Mouse (Mus musculus): ENCODE results near the gene Fam117a. TPM values are rescaled to one million over a fixed set of nuclear protein-coding genes. Genes with fewer than 3 reads are reported as not detected.

Gene Fam117a
- polyA plus RNA-seq (2015; fragmentation: Nextera tagmentation; extraction: Ambion mirVana): 13.0 and 13.8 TPM in 2 replicates

DNA sequence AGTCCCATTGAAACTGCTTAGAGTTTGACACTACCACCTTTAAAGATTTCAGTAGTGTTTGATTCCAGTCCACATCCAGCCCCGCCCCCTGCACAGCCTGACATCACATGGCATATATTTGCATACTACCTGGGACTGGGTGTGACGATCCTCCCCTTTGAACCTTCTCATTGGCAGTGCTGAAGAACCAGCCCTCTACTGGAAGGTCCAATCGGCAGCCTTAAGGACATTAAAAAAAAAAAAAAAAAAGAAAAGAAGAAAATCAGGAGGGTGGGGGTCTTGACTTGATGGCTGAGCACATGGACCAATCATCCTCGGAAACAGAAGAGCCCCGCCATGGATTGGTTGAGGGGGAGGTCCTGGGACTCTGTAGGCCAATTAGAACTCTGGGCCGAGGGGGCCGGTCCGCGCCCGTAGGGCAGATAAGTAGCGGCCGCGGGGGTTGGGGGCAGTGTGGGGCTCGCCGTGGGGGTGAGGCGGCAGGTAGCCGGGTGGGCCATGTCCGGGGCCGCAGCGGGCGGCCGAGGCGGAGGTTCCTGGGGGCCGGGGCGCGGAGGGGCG is at the start of gene Fam117a:
TSS of gene Fam117a (plus strand) at position 451 of the 561 bp plus-strand sequence.
- H3K27ac ChIP-seq: peak within 1 kb of the TSS; percentile 74
- H3K36me3 ChIP-seq: no peaks in the 10 kb centered on the region
- no peaks in the 10 kb centered on the region for H3K27me3 ChIP-seq
- peaks cover 38% of the 10 kb centered on the region for H3K4me1 ChIP-seq
- no peaks in the 10 kb centered on the region for H3K9me3 ChIP-seq
- peak within 1 kb of the TSS; percentile 94 for H3K4me2 ChIP-seq
- ATAC-seq (ENCODE audit: borderline replicate concordance, extremely low read depth, low FRiP score, low TSS enrichment): peak; percentile 97
- H3K4me3 ChIP-seq: peak within 1 kb of the TSS; percentile 93
- H3K9ac ChIP-seq: peak within 1 kb of the TSS; percentile 73
- WGBS: under 1% methylated on average over 14 of the region's 27 CpGs

DNA sequence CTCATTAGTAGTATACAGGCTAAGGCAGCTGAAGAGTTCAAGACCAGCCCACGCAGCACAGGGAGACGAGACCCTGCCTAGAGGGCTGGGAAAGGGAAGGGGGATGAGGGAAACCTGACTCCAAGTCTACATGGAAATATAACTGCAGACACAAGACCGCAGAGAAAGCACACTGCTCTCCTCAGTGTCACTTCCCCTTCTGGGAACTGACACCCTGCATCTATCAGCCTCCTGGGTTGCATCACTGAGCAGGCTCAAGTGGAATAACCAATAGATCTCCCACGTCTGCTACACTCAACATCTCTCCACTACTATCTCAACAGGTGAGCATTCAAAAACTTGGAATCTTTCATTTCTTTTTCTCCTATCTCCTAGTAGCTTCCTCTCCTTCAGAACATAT is 44.8 kb upstream of the Fam117a start:
- Histone ChIP-seq H3K4me2 (no peak overlapping the region), H3K36me3 (peaks cover 78% of the 10 kb centered on the region), H3K27ac (no peak overlapping the region), H3K9ac (no peak overlapping the region), H3K27me3 (no peaks in the 10 kb centered on the region), H3K4me1 (no peaks in the 10 kb centered on the region), H3K9me3 (no peaks in the 10 kb centered on the region), H3K4me3 (no peak overlapping the region)
- WGBS: 77% methylated on average over 4 of the region's 4 CpGs
- ATAC-seq (ENCODE audit: borderline replicate concordance, extremely low read depth, low FRiP score, low TSS enrichment): no peak

DNA sequence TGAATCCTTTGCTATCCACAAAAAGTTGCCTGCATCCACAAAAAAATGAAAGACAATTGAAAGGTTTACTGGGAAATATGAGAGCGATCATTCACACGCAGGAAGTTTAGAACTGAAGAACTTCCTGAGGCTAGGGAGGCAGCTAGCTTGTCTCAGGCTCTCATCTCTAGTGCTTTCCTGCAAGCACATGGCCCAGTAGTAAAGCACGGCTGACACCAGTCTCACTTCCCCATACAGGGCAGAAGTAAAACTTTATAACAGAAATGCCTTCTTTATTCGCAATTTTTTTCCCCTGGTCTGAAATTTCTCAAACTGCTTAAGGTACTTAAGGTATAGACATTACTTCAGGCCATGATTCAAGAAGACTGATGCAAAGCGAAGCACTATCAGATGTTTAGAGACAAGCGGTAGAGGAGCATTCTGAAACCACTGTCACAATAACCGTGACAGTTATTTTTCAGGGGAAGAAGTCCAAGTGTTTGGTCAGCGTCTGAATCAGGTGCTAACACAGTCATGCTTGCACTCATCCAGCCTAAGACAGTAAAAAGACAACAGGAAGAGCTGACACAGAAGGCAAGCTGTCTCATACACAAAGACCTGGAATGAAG is 43.7 kb upstream of the Fam117a start:
- Histone ChIP-seq H3K4me3 (no peak overlapping the region), H3K27ac (no peak overlapping the region), H3K9me3 (no peaks in the 10 kb centered on the region), H3K27me3 (no peaks in the 10 kb centered on the region), H3K9ac (no peak overlapping the region), H3K4me1 (no peaks in the 10 kb centered on the region), H3K36me3 (peaks cover 75% of the 10 kb centered on the region), H3K4me2 (no peak overlapping the region)
- WGBS: 79% methylated on average over 8 of the region's 8 CpGs
- no peak for ATAC-seq (ENCODE audit: borderline replicate concordance, extremely low read depth, low FRiP score, low TSS enrichment)

DNA sequence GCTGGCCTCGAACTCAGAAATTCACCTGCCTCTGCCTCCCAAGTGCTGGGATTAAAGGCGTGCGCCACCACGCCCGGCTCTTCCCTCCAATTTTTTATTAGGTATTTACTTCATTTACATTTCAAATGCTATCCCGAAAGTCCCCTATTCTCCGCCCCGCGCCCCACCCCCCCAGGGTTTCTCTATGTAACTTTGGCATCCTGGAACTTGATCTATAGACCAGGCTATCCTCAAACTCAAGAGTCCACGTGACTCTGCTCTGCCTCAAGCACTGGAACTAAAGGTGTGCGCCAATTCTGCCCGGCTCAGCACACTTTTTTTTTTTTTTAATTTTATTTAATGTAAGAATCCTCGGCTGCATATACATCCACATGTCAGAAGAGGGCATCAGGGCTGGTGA is 41.1 kb upstream of the Fam117a start:
- Histone ChIP-seq H3K9me3 (no peaks in the 10 kb centered on the region), H3K4me2 (no peak overlapping the region), H3K4me3 (no peak overlapping the region), H3K4me1 (no peaks in the 10 kb centered on the region), H3K36me3 (peaks cover 71% of the 10 kb centered on the region), H3K9ac (no peak overlapping the region), H3K27ac (no peak overlapping the region), H3K27me3 (no peaks in the 10 kb centered on the region)
- no peak for ATAC-seq (ENCODE audit: borderline replicate concordance, extremely low read depth, low FRiP score, low TSS enrichment)
- WGBS: 94% methylated on average over 13 of the region's 13 CpGs

DNA sequence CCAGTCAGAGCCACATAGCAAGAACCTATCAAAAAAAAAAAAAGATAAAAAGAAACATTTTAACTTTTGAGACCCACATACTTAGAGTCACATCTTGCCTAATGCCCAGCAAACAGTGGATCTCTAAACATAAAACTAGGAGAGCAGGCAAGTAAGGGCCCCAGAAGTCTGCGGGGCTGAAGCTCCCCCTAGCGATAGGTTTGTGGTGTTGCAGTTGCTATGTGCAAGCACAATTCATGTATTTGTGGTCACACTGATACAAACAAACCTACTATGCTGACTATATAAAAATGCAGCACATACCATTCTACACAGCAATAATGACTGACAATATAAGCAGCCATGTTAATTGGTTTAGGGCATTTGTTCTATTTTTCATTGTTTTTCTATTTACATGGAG is 38.7 kb upstream of the Fam117a start:
- WGBS: 13% methylated on average over 2 of the region's 2 CpGs
- Histone ChIP-seq H3K4me2 (no peak overlapping the region), H3K9me3 (no peaks in the 10 kb centered on the region), H3K27me3 (no peaks in the 10 kb centered on the region), H3K36me3 (peaks cover 73% of the 10 kb centered on the region), H3K27ac (no peak overlapping the region), H3K4me3 (no peak overlapping the region), H3K9ac (no peak overlapping the region), H3K4me1 (no peaks in the 10 kb centered on the region)
- ATAC-seq (ENCODE audit: borderline replicate concordance, extremely low read depth, low FRiP score, low TSS enrichment): no peak

DNA sequence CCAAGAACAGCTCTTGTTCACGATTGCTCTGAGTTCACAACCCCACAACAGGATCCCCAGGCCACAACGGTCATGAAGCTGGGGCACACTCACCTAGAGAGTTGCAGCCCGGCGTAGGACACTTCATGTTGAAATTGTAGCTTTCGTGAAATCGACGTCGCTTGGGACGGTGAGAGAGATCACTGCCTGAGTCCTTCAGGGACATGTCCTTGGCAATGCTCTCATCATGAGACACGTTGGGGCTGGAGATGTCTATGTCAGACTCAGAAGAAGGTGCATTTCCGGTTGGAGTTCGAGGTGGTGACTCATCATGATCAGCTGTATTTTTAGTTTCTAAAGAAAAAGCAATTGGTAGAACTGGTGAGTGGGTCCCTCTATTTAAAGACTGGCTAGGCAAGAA is 36.9 kb upstream of the Fam117a start:
- H3K9ac ChIP-seq: no peak overlapping the region
- H3K4me2 ChIP-seq: no peak overlapping the region
- no peaks in the 10 kb centered on the region for H3K27me3 ChIP-seq
- no peak for ATAC-seq (ENCODE audit: borderline replicate concordance, extremely low read depth, low FRiP score, low TSS enrichment)
- 90% methylated on average over 12 of the region's 12 CpGs for WGBS
- H3K9me3 ChIP-seq: no peaks in the 10 kb centered on the region
- no peaks in the 10 kb centered on the region for H3K4me1 ChIP-seq
- H3K27ac ChIP-seq: no peak overlapping the region
- H3K4me3 ChIP-seq: no peak overlapping the region
- peaks cover 69% of the 10 kb centered on the region for H3K36me3 ChIP-seq

DNA sequence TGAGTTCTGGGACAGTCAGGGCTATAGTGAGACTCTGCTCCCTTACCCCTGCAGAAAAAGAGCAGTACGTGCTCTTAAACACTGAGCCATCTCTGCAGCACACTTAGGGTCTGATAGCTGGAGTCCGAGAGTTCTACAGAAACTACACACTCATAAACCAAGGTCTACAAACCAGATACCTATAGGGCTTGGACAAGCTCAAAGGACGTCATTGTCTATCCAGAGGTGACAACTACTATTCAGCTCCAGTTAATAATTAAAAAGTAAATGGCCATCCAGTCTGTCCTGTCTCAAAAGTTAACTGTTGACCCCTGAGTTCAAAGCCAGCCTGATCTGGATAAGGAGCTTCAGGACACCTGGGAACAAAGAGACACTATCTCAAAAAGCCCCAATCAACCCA is 35.0 kb upstream of the Fam117a start:
- Histone ChIP-seq H3K4me2 (no peak overlapping the region), H3K9ac (no peak overlapping the region), H3K27me3 (no peaks in the 10 kb centered on the region), H3K4me3 (no peak overlapping the region), H3K36me3 (peaks cover 80% of the 10 kb centered on the region), H3K4me1 (no peaks in the 10 kb centered on the region), H3K9me3 (no peaks in the 10 kb centered on the region), H3K27ac (no peak overlapping the region)
- no peak for ATAC-seq (ENCODE audit: borderline replicate concordance, extremely low read depth, low FRiP score, low TSS enrichment)
- WGBS: 71% methylated on average over 3 of the region's 3 CpGs

DNA sequence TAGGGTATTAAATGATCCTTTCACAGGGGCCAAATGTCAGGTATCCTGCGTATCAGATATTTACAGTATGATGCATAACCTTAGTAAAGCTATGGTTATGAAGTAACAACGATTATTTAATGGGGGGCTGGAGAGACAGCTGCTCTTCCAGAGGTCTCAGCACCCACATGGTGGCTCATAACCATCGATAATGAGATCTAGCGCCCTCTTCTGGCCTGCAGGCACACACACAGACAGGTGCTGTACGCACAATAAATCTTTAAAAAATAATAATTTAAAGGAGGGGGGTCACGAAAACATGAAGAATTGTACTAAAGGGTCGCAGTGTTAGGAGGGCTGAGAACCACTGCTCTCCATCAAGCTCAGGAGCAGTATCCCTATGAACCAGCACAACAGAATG is 31.2 kb upstream of the Fam117a start:
- Histone ChIP-seq H3K27me3 (no peaks in the 10 kb centered on the region), H3K27ac (no peak overlapping the region), H3K9me3 (no peaks in the 10 kb centered on the region), H3K4me1 (peaks cover 15% of the 10 kb centered on the region), H3K36me3 (peaks cover 51% of the 10 kb centered on the region), H3K4me2 (no peak overlapping the region), H3K9ac (no peak overlapping the region), H3K4me3 (no peak overlapping the region)
- 88% methylated on average over 7 of the region's 7 CpGs for WGBS
- no peak for ATAC-seq (ENCODE audit: borderline replicate concordance, extremely low read depth, low FRiP score, low TSS enrichment)

DNA sequence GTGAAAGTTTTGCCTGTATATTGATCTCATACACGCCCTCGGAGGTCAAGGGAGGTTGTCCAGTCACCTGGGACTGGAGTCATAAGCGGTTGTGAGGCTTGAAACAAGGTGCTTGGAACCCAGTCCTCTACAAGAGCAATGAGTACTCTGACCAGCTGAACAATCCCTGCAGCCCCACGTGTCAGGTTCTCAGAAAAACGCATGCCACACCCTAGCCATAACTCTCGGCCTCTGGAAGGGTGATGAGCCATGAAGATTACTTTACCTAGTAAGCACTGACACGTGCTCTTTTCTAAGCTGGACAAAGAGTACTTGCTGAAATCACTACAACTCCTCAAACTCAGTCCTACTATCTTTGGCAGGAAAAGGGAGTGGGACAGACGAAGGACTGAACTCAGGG is 29.3 kb upstream of the Fam117a start:
- Histone ChIP-seq H3K4me2 (no peak overlapping the region), H3K36me3 (peaks cover 32% of the 10 kb centered on the region), H3K9me3 (no peaks in the 10 kb centered on the region), H3K27me3 (no peaks in the 10 kb centered on the region), H3K4me3 (no peak overlapping the region), H3K9ac (no peak overlapping the region), H3K4me1 (peaks cover 22% of the 10 kb centered on the region), H3K27ac (no peak overlapping the region)
- WGBS: 75% methylated on average over 8 of the region's 8 CpGs
- no peak for ATAC-seq (ENCODE audit: borderline replicate concordance, extremely low read depth, low FRiP score, low TSS enrichment)

DNA sequence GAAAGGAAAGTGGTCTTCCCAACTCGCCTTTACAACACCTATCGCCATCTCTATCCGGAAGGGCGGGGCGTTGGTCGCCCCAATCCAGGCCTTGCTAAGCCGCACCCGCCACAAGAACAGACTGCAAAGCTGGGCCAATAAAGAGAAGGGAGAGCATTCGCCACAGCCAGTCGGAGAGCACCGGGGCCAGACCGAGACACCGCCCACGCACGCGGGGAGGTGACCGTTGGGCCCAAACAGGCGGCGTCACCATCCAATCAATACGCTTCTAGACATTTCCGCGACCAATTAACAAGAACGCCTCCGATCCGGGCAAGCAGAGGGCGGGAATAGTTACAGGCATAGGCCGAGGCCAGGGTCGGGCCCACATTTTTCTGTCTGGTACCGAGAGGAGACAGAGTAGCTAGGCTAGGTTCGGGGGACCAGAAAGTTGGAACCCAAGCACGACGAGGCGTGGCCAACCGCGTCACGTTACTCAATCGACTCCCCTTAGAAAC is 27.3 kb upstream of the Fam117a start:
- peak overlapping the region; percentile 98 for H3K27ac ChIP-seq
- H3K36me3 ChIP-seq: peaks cover 17% of the 10 kb centered on the region
- peak; percentile 97 for ATAC-seq (ENCODE audit: borderline replicate concordance, extremely low read depth, low FRiP score, low TSS enrichment)
- H3K4me3 ChIP-seq: peak overlapping the region; percentile 90
- peaks cover 22% of the 10 kb centered on the region for H3K4me1 ChIP-seq
- WGBS: 0% methylated on average over 37 of the region's 37 CpGs
- no peaks in the 10 kb centered on the region for H3K27me3 ChIP-seq
- H3K4me2 ChIP-seq: peak overlapping the region; percentile 83
- H3K9ac ChIP-seq: peak overlapping the region; percentile 98
- H3K9me3 ChIP-seq: no peaks in the 10 kb centered on the region

DNA sequence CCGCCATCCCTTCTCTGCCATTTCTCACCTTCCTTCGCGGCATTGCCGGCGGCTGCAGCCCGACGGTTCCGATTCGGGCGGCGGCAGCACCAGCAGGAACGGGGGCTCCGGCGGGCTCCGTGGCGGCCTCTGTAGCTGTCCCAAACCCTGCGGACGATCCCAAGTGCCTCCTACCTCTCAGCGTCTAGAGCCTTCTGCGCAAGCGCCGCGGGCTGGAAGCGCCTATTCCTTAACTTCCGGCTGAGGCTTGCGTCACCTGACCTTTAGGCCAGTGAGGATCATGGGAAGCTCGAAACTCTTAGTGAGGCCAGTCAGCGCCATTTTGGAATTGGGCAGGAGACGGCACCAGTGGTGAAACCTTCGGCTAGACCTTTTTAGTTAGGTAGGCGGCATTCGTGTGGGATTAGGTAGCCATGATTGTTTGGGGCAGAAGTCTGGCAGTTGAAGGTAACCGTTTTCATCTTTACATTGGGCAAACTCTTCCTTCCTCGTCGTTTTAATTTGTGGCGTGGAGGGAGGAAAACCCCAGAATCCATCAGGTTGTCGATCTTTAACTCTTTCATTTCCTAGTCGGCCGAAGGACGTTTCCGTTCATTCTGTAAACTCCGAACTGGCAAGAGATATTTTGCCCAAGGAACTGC is 26.7 kb upstream of the Fam117a start, which contains the start of gene Kat7:
TSS of gene Kat7 (minus strand) at position 240 of the 641 bp plus-strand sequence.
- WGBS: under 1% methylated on average over 42 of the region's 42 CpGs
- peak within 1 kb of the TSS; percentile 83 for H3K4me2 ChIP-seq
- H3K4me1 ChIP-seq: peaks cover 22% of the 10 kb centered on the region
- peak within 1 kb of the TSS; percentile 98 for H3K27ac ChIP-seq
- peaks cover 13% of the 10 kb centered on the region for H3K36me3 ChIP-seq
- H3K4me3 ChIP-seq: peak within 1 kb of the TSS; percentile 90
- H3K9me3 ChIP-seq: no peaks in the 10 kb centered on the region
- peak; percentile 94 for ATAC-seq (ENCODE audit: borderline replicate concordance, extremely low read depth, low FRiP score, low TSS enrichment)
- peak within 1 kb of the TSS; percentile 98 for H3K9ac ChIP-seq
- no peaks in the 10 kb centered on the region for H3K27me3 ChIP-seq

Data from lung, embryonic 15.5 days (tissue).